Mouse (Mus musculus) macrophage (primary cell): ENCODE results near the gene Irak1. TPM values are rescaled to one million over a fixed set of nuclear protein-coding genes. Genes with fewer than 3 reads are reported as not detected.
A peak's percentile ranks its signal among the peaks of the same experiment; 100 is the strongest.

Source experiments
- H3K27ac ChIP-seq: fragments of 350-480 bp; formaldehyde crosslinking; 2 replicates; pipeline ENCODE4 v1.9.0; 2021
- H3K36me3 ChIP-seq: fragments of 350-480 bp; formaldehyde crosslinking; 2 replicates; pipeline ENCODE4 v1.9.0; 2021; ENCODE audit errors: inconsistent target
- H3K4me3 ChIP-seq: fragments of 350-480 bp; formaldehyde crosslinking; 2 replicates; pipeline ENCODE4 v1.9.0; 2021; ENCODE audit errors: inconsistent target
- H3K79me2 ChIP-seq: fragments of 350-480 bp; formaldehyde crosslinking; 2 replicates; pipeline ENCODE4 v1.9.0; 2021; ENCODE audit errors: inconsistent target
- WGBS: methylation state at CpG from one replicate; pipeline ENCODE4 v1.1.7; 2026; ENCODE audit warnings: inconsistent platforms; ENCODE audit not compliant: missing documents; 5-methylcytosine and 5-hydroxymethylcytosine counted together
- polyA plus RNA-seq: library from polyadenylated mRNA; stranded (reverse); fragments of 250-400 nt; gene quantifications from 3 replicates; pipeline ENCODE4 v1.2.4, GENCODE M21; 2018; ENCODE audit warnings: inconsistent platforms
- total RNA-seq, 78 experiments: library from RNA; depleted of rRNA; stranded (reverse); fragments of 250-400 nt; gene quantifications; 1 replicate in 9 of 78; 2 replicates in 24 of 78; 3 replicates in 43 of 78; 4 replicates in 2 of 78; pipeline ENCODE4 v1.2.4; 2018; ENCODE audit warnings: inconsistent platforms in 56 of 78

The Irak1 gene
- 100 to 1,000 TPM in 23 of 26 experiments, 10 to 100 TPM in 3; 73.8 to 172 (median 139) TPM for total RNA-seq (2018; cell fraction: chromatin; rRNA removed)
- 10 to 100 TPM; 38.1 to 69.0 (median 50.7) TPM for total RNA-seq (2018; cell fraction: cytosol; rRNA removed)
- total RNA-seq (2018; cell fraction: nucleus; rRNA removed) = 100 to 1,000 TPM in 14 of 26 experiments, 10 to 100 TPM in 12; 63.6 to 171 (median 102) TPM
- 56.5 to 75.1 TPM (median 66.5 TPM) in 3 replicates for polyA plus RNA-seq

- Histone ChIP-seq H3K79me2 (peaks cover 9% of the 10 kb centered on the region; the same call in 1 of the 2 replicates), H3K4me3 (peak within 1 kb of the TSS; percentile 36), H3K36me3 (peaks cover 7% of the 10 kb centered on the region; the same call in 1 of the 2 replicates), H3K27ac (peak within 1 kb of the TSS; percentile 44)
- WGBS = 23% methylated on average over 44 of the region's 72 CpGs
Measured at GRCm38 (mm10) chrX:74023188-74024049, at the start of gene Irak1. Gene Irak1 (minus strand): TSS chrX:74023918.

DNA sequence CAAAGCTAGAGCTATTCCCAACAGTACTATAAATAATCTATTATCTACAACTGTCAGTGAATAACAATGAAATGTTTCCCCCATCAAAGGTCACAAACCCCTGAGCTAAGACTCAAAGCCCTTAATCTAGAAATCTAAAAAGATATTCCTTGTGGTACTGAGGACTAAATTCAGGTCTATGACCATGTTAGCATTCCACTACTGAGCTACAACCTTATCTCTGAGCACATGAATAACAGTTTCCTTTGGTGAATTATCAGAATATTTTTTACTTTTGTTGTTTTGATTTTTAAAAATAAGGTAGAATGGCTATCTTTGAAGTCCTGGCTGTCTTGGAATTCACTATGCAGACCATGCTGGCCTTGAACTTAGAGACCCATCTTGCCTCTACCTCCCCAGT lies 47.1 kb upstream of the Irak1 start:
- Histone ChIP-seq H3K27ac (no peak overlapping the region), H3K79me2 (peaks cover 89% of the 10 kb centered on the region), H3K36me3 (no peaks in the 10 kb centered on the region), H3K4me3 (no peak overlapping the region)

DNA sequence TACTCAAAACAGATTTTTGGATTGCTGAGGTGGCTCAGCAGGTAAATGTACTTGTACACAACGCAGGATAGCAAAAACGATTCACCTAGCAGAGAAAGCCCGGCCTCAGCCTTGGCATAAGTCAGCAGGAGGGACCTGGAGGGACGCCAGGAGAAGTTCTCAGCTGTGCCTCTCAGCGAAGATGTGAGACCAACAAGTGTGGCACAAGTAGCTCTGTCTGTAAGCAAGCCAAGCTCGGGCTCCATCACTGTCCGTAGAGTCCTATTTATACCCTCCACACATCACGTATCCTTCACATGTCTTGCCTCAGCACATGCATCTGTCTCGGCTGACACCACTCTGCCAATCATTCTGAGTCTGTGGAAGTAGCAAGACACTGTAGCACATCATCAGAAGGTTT lies 44.2 kb upstream of the Irak1 start:
- H3K36me3 ChIP-seq = no peaks in the 10 kb centered on the region
- H3K4me3 ChIP-seq = no peak overlapping the region
- peaks cover 95% of the 10 kb centered on the region for H3K79me2 ChIP-seq
- WGBS = 90% methylated on average over 9 of the region's 9 CpGs
- H3K27ac ChIP-seq = no peak overlapping the region

- WGBS = no CpG with 5 or more reads among the region's 1 CpGs
- Histone ChIP-seq H3K27ac (no peak overlapping the region), H3K4me3 (no peak overlapping the region), H3K79me2 (peaks cover 98% of the 10 kb centered on the region; the same call in 1 of the 2 replicates), H3K36me3 (no peaks in the 10 kb centered on the region)
Measured at GRCm38 (mm10) chrX:74045107-74045506, 21.4 kb upstream of the Irak1 start.

- 85% methylated on average over 4 of the region's 5 CpGs for WGBS
- Histone ChIP-seq H3K79me2 (peaks cover 39% of the 10 kb centered on the region; the same call in 1 of the 2 replicates), H3K36me3 (peaks cover 3% of the 10 kb centered on the region; the same call in 1 of the 2 replicates), H3K4me3 (no peak overlapping the region), H3K27ac (no peak overlapping the region)
Measured at GRCm38 (mm10) chrX:74037702-74038375, 14.1 kb upstream of the Irak1 start.

DNA sequence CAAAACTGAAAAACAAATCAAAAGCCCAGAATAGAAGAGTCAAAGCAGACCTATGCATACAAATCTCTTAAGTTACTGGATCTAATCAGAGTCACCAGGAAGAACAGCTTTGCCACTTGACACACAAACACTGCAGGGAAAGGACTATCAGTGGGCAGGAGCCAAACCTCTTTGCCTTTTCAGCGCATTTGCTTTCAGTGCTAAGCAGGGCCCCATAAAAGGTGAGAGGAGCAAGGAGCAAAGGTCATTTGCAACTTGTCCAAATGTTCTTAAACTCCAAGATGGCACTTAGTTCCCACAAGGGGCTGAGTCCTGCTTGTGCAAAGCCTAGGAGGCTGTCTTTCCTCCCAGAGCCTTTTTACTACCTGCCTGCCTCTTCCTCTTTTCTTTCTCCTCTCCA lies 6.3 kb upstream of the Irak1 start:
- Histone ChIP-seq H3K36me3 (no peaks in the 10 kb centered on the region), H3K4me3 (no peak overlapping the region), H3K79me2 (no peaks in the 10 kb centered on the region), H3K27ac (no peak overlapping the region)
- whole genome bisulfite sequencing = 100% methylated on average over 1 of the region's 1 CpGs

DNA sequence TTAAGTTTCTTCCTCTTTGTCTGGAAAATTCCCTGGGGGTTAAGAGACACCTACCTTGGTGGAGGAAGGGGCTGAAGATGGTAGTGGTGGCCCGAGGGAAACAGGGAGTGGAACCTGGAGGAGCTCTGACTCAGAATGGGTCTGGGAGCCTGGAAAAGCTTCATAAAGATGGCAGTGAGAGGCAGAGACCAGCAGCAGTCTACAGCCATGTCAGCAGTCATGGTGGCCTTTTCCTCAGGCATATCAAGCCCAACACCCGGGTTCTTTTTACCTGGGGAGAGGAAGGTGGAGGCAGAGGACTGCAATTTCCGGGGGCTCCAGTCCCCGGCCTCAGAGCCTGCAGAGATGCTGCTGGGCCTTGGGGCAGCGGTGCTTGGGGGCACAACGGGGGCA lies 927 bp downstream of the Irak1 start:
- Histone ChIP-seq H3K27ac (peak overlapping the region; percentile 44), H3K4me3 (peak overlapping the region; percentile 36), H3K36me3 (peaks cover 7% of the 10 kb centered on the region; the same call in 1 of the 2 replicates), H3K79me2 (peaks cover 9% of the 10 kb centered on the region; the same call in 1 of the 2 replicates)
- WGBS = 15% methylated on average over 5 of the region's 6 CpGs

- Histone ChIP-seq H3K4me3 (no peak overlapping the region), H3K79me2 (no peaks in the 10 kb centered on the region), H3K27ac (no peak overlapping the region), H3K36me3 (no peaks in the 10 kb centered on the region)
- WGBS = no CpG with 5 or more reads among the region's 1 CpGs
Measured at GRCm38 (mm10) chrX:74014597-74014996, 9.1 kb downstream of the Irak1 start.

DNA sequence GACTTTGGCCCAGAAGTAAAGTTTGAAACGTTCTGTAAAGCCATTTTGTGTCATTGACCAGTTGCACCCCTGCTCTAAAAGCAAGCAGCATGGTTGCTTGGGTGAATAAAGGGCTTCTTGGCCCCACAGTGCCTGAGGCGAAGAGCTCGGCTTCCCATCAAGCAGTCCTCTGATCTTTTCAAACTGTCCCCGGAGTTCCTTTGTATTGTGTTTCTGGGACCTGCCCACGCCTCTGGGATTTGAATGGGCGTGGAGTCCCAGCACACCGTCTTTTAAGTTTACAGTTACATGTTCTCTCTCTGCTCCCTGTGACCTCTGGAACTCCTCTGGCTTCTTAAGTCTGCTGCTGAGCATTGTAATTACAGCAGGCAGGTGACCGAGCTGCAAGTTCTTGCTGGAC lies 15.7 kb downstream of the Irak1 start:
- Histone ChIP-seq H3K79me2 (no peaks in the 10 kb centered on the region), H3K4me3 (no peak overlapping the region), H3K36me3 (no peaks in the 10 kb centered on the region), H3K27ac (no peak overlapping the region)
- WGBS = 84% methylated on average over 8 of the region's 8 CpGs

DNA sequence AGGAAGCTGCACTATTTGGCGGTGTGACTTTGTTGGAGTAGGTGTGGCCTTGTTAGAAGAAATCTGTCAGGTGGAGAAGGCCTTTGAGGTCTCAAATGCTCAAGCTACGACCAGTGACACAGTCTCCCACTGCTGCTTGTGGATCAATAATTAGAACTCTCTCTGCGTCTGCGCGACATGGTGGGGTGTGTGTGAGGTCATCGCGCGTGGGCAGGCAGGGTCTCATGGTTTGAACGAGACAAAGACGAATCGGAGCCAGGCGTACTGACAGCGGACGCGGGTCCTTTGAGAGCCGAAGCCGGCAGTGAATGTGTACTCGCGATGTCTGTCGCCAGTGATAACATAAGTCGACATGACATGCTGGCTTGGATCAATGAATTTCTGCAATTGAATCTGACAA lies 17.3 kb downstream of the Irak1 start:
- WGBS = 91% methylated on average over 18 of the region's 21 CpGs
- Histone ChIP-seq H3K36me3 (no peaks in the 10 kb centered on the region), H3K27ac (no peak overlapping the region), H3K79me2 (no peaks in the 10 kb centered on the region), H3K4me3 (no peak overlapping the region)

DNA sequence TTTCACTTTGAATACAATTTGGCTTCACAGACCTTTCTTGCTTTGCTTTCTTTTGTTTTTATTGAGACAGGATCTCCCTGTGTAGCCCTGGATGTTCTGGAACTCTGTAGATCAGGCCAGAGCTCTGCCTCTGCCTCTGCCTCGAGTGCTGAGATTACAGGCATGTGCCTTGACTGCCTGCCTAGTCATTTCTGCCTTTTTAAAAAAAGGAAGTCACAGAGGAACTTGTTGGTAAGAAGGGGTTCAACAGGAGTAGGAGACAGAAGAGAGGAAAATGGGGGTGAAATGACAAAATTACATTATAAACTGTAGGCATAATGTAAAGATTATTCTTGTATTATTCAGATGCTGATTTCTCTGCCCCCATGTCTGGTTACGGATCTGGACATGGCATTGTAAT lies 20.1 kb downstream of the Irak1 start:
- Histone ChIP-seq H3K27ac (peak overlapping the region; percentile 22; the same call in 1 of the 2 replicates), H3K79me2 (no peaks in the 10 kb centered on the region)

GRCm38 (mm10) chrX:74001024-74001423 lies 22.7 kb downstream of the Irak1 start:
- Histone ChIP-seq H3K27ac (no peak overlapping the region), H3K36me3 (no peaks in the 10 kb centered on the region), H3K79me2 (no peaks in the 10 kb centered on the region), H3K4me3 (no peak overlapping the region)
- 81% methylated on average over 3 of the region's 3 CpGs for WGBS

More for the DNA sequence above, 20.1 kb downstream of the Irak1 start:
- H3K36me3 ChIP-seq = no peaks in the 10 kb centered on the region
- 59% methylated on average over 2 of the region's 2 CpGs for WGBS
- no peak overlapping the region for H3K4me3 ChIP-seq

- H3K79me2 ChIP-seq = no peaks in the 10 kb centered on the region
- no peaks in the 10 kb centered on the region for H3K36me3 ChIP-seq
- H3K4me3 ChIP-seq = no peak overlapping the region
- H3K27ac ChIP-seq = no peak overlapping the region
- WGBS = 41% methylated on average over 8 of the region's 8 CpGs
Measured at GRCm38 (mm10) chrX:73998911-73999869, 24.5 kb downstream of the Irak1 start.

- Histone ChIP-seq H3K4me3 (no peak overlapping the region), H3K79me2 (no peaks in the 10 kb centered on the region), H3K27ac (no peak overlapping the region), H3K36me3 (no peaks in the 10 kb centered on the region)
- WGBS = 92% methylated on average over 1 of the region's 1 CpGs
Measured at GRCm38 (mm10) chrX:73977783-73978182, 45.9 kb downstream of the Irak1 start.
